Mouse (Mus musculus) C2C12 (cell line): ENCODE measurements at regions not wholly inside any gene's neighbourhood (a gene's known extent, or its start where the extent isn't known, plus 50 kb on each side); places are given as distances from the start of the nearest gene placed in this dataset.
A peak's percentile ranks its signal among the peaks of the same experiment; 100 is the strongest.
"Not testable (repeated sequence)": the region's sequence is repeated elsewhere in the genome, so short reads cannot be mapped to it uniquely, and the experiment has no call there.

ENCODE experiments used
- H3K27me3 ChIP-seq: one replicate; pipeline ENCODE4 v1.6.1; 2011; ENCODE audit not compliant: control insufficient read depth, insufficient read depth, insufficient read length
- H3K36me3 ChIP-seq: one replicate; pipeline ENCODE4 v1.6.1; 2011; ENCODE audit not compliant: control insufficient read depth, insufficient read depth
- H3K4me3 ChIP-seq: one replicate; pipeline ENCODE4 v1.5.1; 2011; ENCODE audit warnings: mild to moderate bottlenecking, control low read depth; ENCODE audit not compliant: poor library complexity, insufficient read depth, severe bottlenecking
- H3K79me2 ChIP-seq: one replicate; pipeline ENCODE4 v1.6.1; 2011; ENCODE audit not compliant: control insufficient read depth, insufficient read depth
- H3K79me3 ChIP-seq: one replicate; pipeline ENCODE4 v1.6.1; 2011; ENCODE audit warnings: low read depth, control low read depth
- H3ac ChIP-seq: one replicate; pipeline ENCODE3; 2011; ENCODE audit warnings: low read depth; ENCODE audit not compliant: control insufficient read depth, insufficient read length
- CEBPB ChIP-seq: IDR thresholded peaks from one replicate; pipeline ENCODE4 v1.6.1; 2011; ENCODE audit warnings: low read depth, mild to moderate bottlenecking, control low read depth, moderate library complexity
- CTCF ChIP-seq: IDR thresholded peaks from one replicate; pipeline ENCODE4 v1.5.1; 2011; ENCODE audit not compliant: control insufficient read depth, insufficient read depth, insufficient read length
- FOSL1 ChIP-seq: IDR thresholded peaks from one replicate; pipeline ENCODE4 v1.8.0; 2011; ENCODE audit warnings: mild to moderate bottlenecking, low read length; ENCODE audit not compliant: poor library complexity, insufficient read depth, severe bottlenecking
- MAX ChIP-seq: IDR thresholded peaks from one replicate; pipeline ENCODE4 v1.6.1; 2011; ENCODE audit warnings: mild to moderate bottlenecking, control low read depth
- MYOD1 ChIP-seq: IDR thresholded peaks from one replicate; pipeline ENCODE4 v1.6.1; 2011; ENCODE audit warnings: low read depth; ENCODE audit not compliant: control insufficient read depth, insufficient read length
- MYOG ChIP-seq: IDR thresholded peaks from one replicate; pipeline ENCODE4 v1.6.1; 2011; ENCODE audit not compliant: control insufficient read depth, insufficient read length; ENCODE audit errors: extremely low read depth
- USF1 ChIP-seq: IDR thresholded peaks from one replicate; pipeline ENCODE4 v1.6.1; 2011; ENCODE audit warnings: low read depth, mild to moderate bottlenecking, control low read depth, moderate library complexity

- Histone ChIP-seq H3K79me3 (no peaks in the 10 kb centered on the region), H3K27me3 (peaks cover 5% of the 10 kb centered on the region), H3K4me3 (no peak overlapping the region), H3ac (no peak overlapping the region), H3K79me2 (no peaks in the 10 kb centered on the region), H3K36me3 (no peaks in the 10 kb centered on the region)
- TF ChIP-seq CTCF (no peak), FOSL1 (no peak), MYOG (no peak), USF1 (no peak), MYOD1 (no peak)
Observed at GRCm38 (mm10) chr10:120284785-120285184, 57.9 kb downstream of the Llph start.

- no peak overlapping the region for H3K4me3 ChIP-seq
- H3K36me3 ChIP-seq, result no peaks in the 10 kb centered on the region
- H3K79me2 ChIP-seq, result no peaks in the 10 kb centered on the region
- no peak for TF ChIP-seq CTCF
- TF ChIP-seq MYOD1, result no peak
- TF ChIP-seq FOSL1, result no peak
- TF ChIP-seq MYOG, result no peak
- no peak for TF ChIP-seq MAX
- peaks cover 10% of the 10 kb centered on the region for H3K27me3 ChIP-seq
- no peaks in the 10 kb centered on the region for H3K79me3 ChIP-seq
- H3ac ChIP-seq, result no peak overlapping the region
Observed at GRCm38 (mm10) chr10:120291912-120292311, 65.0 kb downstream of the Llph start.

- not testable (repeated sequence) for H3K27me3 ChIP-seq, H3K79me2 ChIP-seq, H3ac ChIP-seq, H3K36me3 ChIP-seq, H3K79me3 ChIP-seq, H3K4me3 ChIP-seq
Observed at GRCm38 (mm10) chr10:120293381-120293780, 66.5 kb downstream of the Llph start.

GRCm38 (mm10) chr10:120294487-120294886 is 67.6 kb downstream of the Llph start:
- TF ChIP-seq MAX (no peak), CTCF (no peak), USF1 (no peak), CEBPB (no peak)
- Histone ChIP-seq H3K36me3 (no peaks in the 10 kb centered on the region), H3K79me3 (no peaks in the 10 kb centered on the region), H3K79me2 (no peaks in the 10 kb centered on the region), H3ac (no peak overlapping the region), H3K27me3 (peaks cover 5% of the 10 kb centered on the region), H3K4me3 (no peak overlapping the region)

GRCm38 (mm10) chr10:120297311-120297710 is 70.4 kb downstream of the Llph start:
- TF ChIP-seq MAX, result no peak
- no peak for TF ChIP-seq MYOG
- no peak for TF ChIP-seq CEBPB
- H3ac ChIP-seq, result no peak overlapping the region
- no peaks in the 10 kb centered on the region for H3K79me2 ChIP-seq
- no peak overlapping the region for H3K4me3 ChIP-seq
- H3K79me3 ChIP-seq, result no peaks in the 10 kb centered on the region
- peaks cover 4% of the 10 kb centered on the region for H3K27me3 ChIP-seq
- H3K36me3 ChIP-seq, result no peaks in the 10 kb centered on the region

- H3K79me3 ChIP-seq, result no peaks in the 10 kb centered on the region
- H3K79me2 ChIP-seq, result no peaks in the 10 kb centered on the region
- H3K36me3 ChIP-seq, result no peaks in the 10 kb centered on the region
- no peak overlapping the region for H3K4me3 ChIP-seq
- no peak for TF ChIP-seq MYOD1
- peak; percentile 12 for TF ChIP-seq USF1
- TF ChIP-seq CTCF, result no peak
- no peak overlapping the region for H3ac ChIP-seq
- peaks cover 4% of the 10 kb centered on the region for H3K27me3 ChIP-seq
Observed at GRCm38 (mm10) chr10:120298293-120298927, 71.5 kb downstream of the Llph start.

- Histone ChIP-seq H3K36me3 (no peaks in the 10 kb centered on the region), H3K79me3 (no peaks in the 10 kb centered on the region), H3ac (no peak overlapping the region), H3K79me2 (no peaks in the 10 kb centered on the region), H3K4me3 (no peak overlapping the region), H3K27me3 (no peaks in the 10 kb centered on the region)
- TF ChIP-seq CEBPB (no peak), FOSL1 (no peak), USF1 (no peak), CTCF (no peak), MYOG (no peak), MYOD1 (no peak), MAX (no peak)
Observed at GRCm38 (mm10) chr10:120306010-120306409, 79.1 kb downstream of the Llph start.
